Mouse (Mus musculus): ENCODE measurements around the gene Rab5c. TPM values are rescaled to one million over a fixed set of nuclear protein-coding genes. Genes with fewer than 3 reads are reported as not detected.
A peak's percentile ranks its signal among the peaks of the same experiment; 100 is the strongest.

The Rab5c gene
- total and polyA plus RNA-seq, 3 experiments = 121 to 156 (median 150) TPM

DNA sequence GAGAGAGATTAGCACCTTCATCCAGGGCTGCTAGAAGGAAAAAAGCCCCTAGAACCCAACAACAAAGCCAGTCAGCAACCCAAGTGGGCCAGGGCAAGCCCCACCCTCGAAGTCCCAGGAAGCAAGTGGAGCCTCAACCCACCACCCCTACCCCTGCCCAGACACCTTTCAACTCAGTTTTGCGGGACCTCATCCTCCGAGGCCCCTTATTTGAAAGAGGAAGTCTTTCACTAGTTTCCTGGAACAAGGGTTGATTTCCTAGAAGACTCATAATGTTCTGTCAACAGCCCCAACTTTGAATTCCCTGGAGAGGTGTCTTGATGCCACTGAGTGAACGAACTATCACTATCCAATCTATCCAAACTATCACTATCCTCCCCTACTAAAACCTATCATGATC is 8.0 kb downstream of the Rab5c start:
- Histone ChIP-seq H3K4me2 (ENCODE audit: insufficient read depth, low read depth, poor library complexity, severe bottlenecking) (no peak overlapping the region), H3K36me3 (replicated peaks in 1 of 2; ENCODE audit: control insufficient read depth in 1 of 2, insufficient read depth in 1 of 2, low read length in 1 of 2) (peaks cover 26 to 79% of the 10 kb centered on the region in 2 experiments), H3K4me1 (ENCODE audit: control insufficient read depth in 1 of 2, insufficient read depth in 2 of 2) (peaks cover 6 to 87% of the 10 kb centered on the region in 2 experiments; a peak in 3 of 4 replicates), H3K9ac (ENCODE audit: insufficient read depth, low read depth) (no peak overlapping the region), H3K27me3 (replicated peaks) (no peaks in the 10 kb centered on the region), H3K4me3 (replicated peaks in 1 of 3; ENCODE audit: low read depth in 2 of 3, low read length in 2 of 3, poor library complexity in 1 of 3) (no peak overlapping the region), H3K79me2 (replicated peaks; ENCODE audit: control insufficient read depth, extremely low read depth, insufficient read depth, poor library complexity, severe bottlenecking) (peaks cover 77% of the 10 kb centered on the region), H3K9me3 (replicated peaks; ENCODE audit: low read length) (no peaks in the 10 kb centered on the region), H3K27ac (ENCODE audit: insufficient read depth, low read depth) (no peak overlapping the region)
- dilution Hi-C loops (cut with MboI; ENCODE audit: extremely low pct_ligation_motif_present, extremely low pct_unique_long_range_greater_than_20kb, low sequenced_read_pairs) (no loop called here), in situ Hi-C loops (cut with MboI; ENCODE audit: low pct_ligation_motif_present, low pct_unique_long_range_greater_than_20kb, low sequenced_read_pairs) (no loop called here)
- DNase-seq (ENCODE audit: extremely low read depth) = peak; percentile 24
- TF ChIP-seq TBP (conservative IDR thresholded peaks at IDR 0.05; ENCODE audit: low read depth, low read length) (no peak), MAFK (IDR thresholded peaks at IDR 0.05; ENCODE audit: insufficient replicate concordance, low read length) (no peak), MXI1 (IDR thresholded peaks at IDR 0.05; ENCODE audit: low read depth, low read length) (no peak), JUN (IDR thresholded peaks at IDR 0.05; ENCODE audit: insufficient read depth, low read depth, low read length) (no peak), MAX (IDR thresholded peaks at IDR 0.05; ENCODE audit: low read length) (no peak)

DNA sequence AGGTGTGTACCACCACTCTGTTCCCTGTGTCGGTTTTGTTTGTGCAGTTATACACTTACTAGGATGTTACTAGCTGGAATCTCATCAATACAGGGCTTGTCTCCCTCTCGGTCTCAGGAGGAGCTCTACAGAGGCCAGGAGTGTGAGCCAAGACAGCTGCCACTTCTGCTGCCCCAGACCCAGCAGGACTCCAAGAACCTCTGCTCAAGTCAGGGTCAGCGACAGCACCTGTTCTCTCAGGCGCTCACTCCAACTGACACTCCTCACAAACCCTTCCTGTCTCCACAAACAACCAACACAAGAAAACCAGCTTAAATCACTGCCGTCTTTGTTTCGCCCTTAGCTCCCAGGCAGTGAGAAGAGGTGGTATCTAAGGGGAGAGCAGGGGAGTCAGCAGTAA is 9.4 kb downstream of the Rab5c start:
- H3K4me1 ChIP-seq (ENCODE audit: control insufficient read depth in 1 of 2, insufficient read depth in 2 of 2) = peaks cover 3 to 86% of the 10 kb centered on the region in 2 experiments; a peak in 2 of 4 replicates
- in situ Hi-C loops (cut with MboI; ENCODE audit: low pct_ligation_motif_present, low pct_unique_long_range_greater_than_20kb, low sequenced_read_pairs) (no loop called here), dilution Hi-C loops (cut with MboI; ENCODE audit: extremely low pct_ligation_motif_present, extremely low pct_unique_long_range_greater_than_20kb, low sequenced_read_pairs) (no loop called here)

DNA sequence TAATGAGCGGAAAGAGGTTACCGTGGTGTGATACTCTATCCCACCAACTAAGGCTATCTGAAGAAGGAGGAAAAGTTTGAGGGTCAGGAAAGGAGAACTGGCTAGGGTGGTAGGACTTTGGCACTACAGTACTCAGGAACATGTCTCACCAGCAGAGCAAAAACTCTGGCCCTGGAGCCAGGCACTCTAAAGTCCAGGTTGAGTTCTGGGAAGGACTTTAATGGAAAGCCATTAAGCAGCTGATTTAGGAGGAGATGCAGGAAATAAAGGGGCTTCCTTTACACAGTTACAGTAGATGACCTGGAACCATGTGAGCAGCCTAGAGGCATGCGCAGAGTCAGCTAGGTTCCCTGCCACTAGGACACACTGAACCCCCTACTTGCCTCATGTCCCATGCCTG is 10.8 kb downstream of the Rab5c start:
- DNase-seq (ENCODE audit: extremely low read depth) = no peak

More for the DNA sequence above, 9.4 kb downstream of the Rab5c start:
- H3K9me3 ChIP-seq (replicated peaks; ENCODE audit: low read length) = no peaks in the 10 kb centered on the region
- DNase-seq (ENCODE audit: extremely low read depth) = no peak
- H3K4me3 ChIP-seq (replicated peaks in 1 of 3; ENCODE audit: low read depth in 2 of 3, low read length in 2 of 3, poor library complexity in 1 of 3) = no peak overlapping the region
- H3K36me3 ChIP-seq (replicated peaks in 1 of 2; ENCODE audit: control insufficient read depth in 1 of 2, insufficient read depth in 1 of 2, low read length in 1 of 2) = peaks cover 26 to 79% of the 10 kb centered on the region in 2 experiments
- no peak overlapping the region for H3K4me2 ChIP-seq (ENCODE audit: insufficient read depth, low read depth, poor library complexity, severe bottlenecking)
- no peaks in the 10 kb centered on the region for H3K27me3 ChIP-seq (replicated peaks)
- no peak overlapping the region for H3K9ac ChIP-seq (ENCODE audit: insufficient read depth, low read depth)
- TF ChIP-seq MAX (IDR thresholded peaks at IDR 0.05; ENCODE audit: low read length) (no peak), CHD2 (IDR thresholded peaks at IDR 0.05; ENCODE audit: low read length) (no peak), MAFK (IDR thresholded peaks at IDR 0.05; ENCODE audit: insufficient replicate concordance, low read length) (no peak), RCOR1 (conservative IDR thresholded peaks at IDR 0.05; ENCODE audit: low read depth, low read length) (no peak), NELFE (IDR thresholded peaks at IDR 0.05; ENCODE audit: low read depth, low read length) (no peak), MEF2A (IDR thresholded peaks at IDR 0.05; ENCODE audit: borderline replicate concordance, low read depth, low read length) (no peak), POLR2A (IDR thresholded peaks at IDR 0.05; ENCODE audit: low read depth, low read length) (no peak), UBTF (IDR thresholded peaks at IDR 0.05; ENCODE audit: low read depth, low read length) (no peak), ZMIZ1 (IDR thresholded peaks at IDR 0.05; ENCODE audit: low read depth, low read length) (no peak), JUND (conservative IDR thresholded peaks at IDR 0.05; ENCODE audit: low read depth, low read length) (no peak), KAT2A (IDR thresholded peaks at IDR 0.05; ENCODE audit: insufficient replicate concordance, low read length) (no peak)
- H3K27ac ChIP-seq (ENCODE audit: insufficient read depth, low read depth) = no peak overlapping the region
- H3K79me2 ChIP-seq (replicated peaks; ENCODE audit: control insufficient read depth, extremely low read depth, insufficient read depth, poor library complexity, severe bottlenecking) = peaks cover 67% of the 10 kb centered on the region

More for the DNA sequence above, 10.8 kb downstream of the Rab5c start:
- dilution Hi-C loops (cut with MboI; ENCODE audit: extremely low pct_ligation_motif_present, extremely low pct_unique_long_range_greater_than_20kb, low sequenced_read_pairs) (no loop called here), in situ Hi-C loops (cut with MboI; ENCODE audit: low pct_ligation_motif_present, low pct_unique_long_range_greater_than_20kb, low sequenced_read_pairs) (no loop called here)
- no peaks in the 10 kb centered on the region for H3K9me3 ChIP-seq (replicated peaks; ENCODE audit: low read length)
- no peak overlapping the region for H3K27ac ChIP-seq (ENCODE audit: insufficient read depth, low read depth)
- H3K79me2 ChIP-seq (replicated peaks; ENCODE audit: control insufficient read depth, extremely low read depth, insufficient read depth, poor library complexity, severe bottlenecking) = peaks cover 64% of the 10 kb centered on the region
- peaks cover 16 to 75% of the 10 kb centered on the region in 2 experiments for H3K36me3 ChIP-seq (replicated peaks in 1 of 2; ENCODE audit: control insufficient read depth in 1 of 2, insufficient read depth in 1 of 2, low read length in 1 of 2)
- H3K4me2 ChIP-seq (ENCODE audit: insufficient read depth, low read depth, poor library complexity, severe bottlenecking) = no peak overlapping the region
- H3K4me3 ChIP-seq (replicated peaks in 1 of 3; ENCODE audit: low read depth in 2 of 3, low read length in 2 of 3, poor library complexity in 1 of 3) = no peak overlapping the region
- TF ChIP-seq RCOR1 (conservative IDR thresholded peaks at IDR 0.05; ENCODE audit: low read depth, low read length) (no peak), GABPA (IDR thresholded peaks at IDR 0.05; ENCODE audit: insufficient replicate concordance, low read depth, low read length) (no peak), MAFK (IDR thresholded peaks at IDR 0.05; ENCODE audit: insufficient replicate concordance, low read length) (no peak)
- H3K9ac ChIP-seq (ENCODE audit: insufficient read depth, low read depth) = no peak overlapping the region
- peaks cover 9 to 86% of the 10 kb centered on the region in 2 experiments; a peak in 3 of 4 replicates for H3K4me1 ChIP-seq (ENCODE audit: control insufficient read depth in 1 of 2, insufficient read depth in 2 of 2)
- H3K27me3 ChIP-seq (replicated peaks) = no peaks in the 10 kb centered on the region
